Mouse (Mus musculus) stomach, embryonic 16.5 days (tissue): ENCODE results near the gene Gon4l. TPM values are rescaled to one million over a fixed set of nuclear protein-coding genes. Genes with fewer than 3 reads are reported as not detected.
"Not testable (repeated sequence)": the region's sequence is repeated elsewhere in the genome, so short reads cannot be mapped to it uniquely, and the experiment has no call there.

Experiments used
- ATAC-seq: fragments of 200-750 bp; cut with Nextera tagmentation; 2 replicates; pipeline ENCODE4 v1.8.0; 2017; ENCODE audit warnings: moderate number of reproducible peaks, moderate TSS enrichment; ENCODE audit not compliant: insufficient read depth, low FRiP score
- H3K27ac ChIP-seq: fragments of 300-500 bp; sonication (generic); 2 replicates; pipeline ENCODE4 v1.5.1; 2014; ENCODE audit warnings: low read length
- H3K27me3 ChIP-seq: fragments of 300-500 bp; sonication (generic); 2 replicates; pipeline ENCODE4 v1.6.1; 2014; ENCODE audit warnings: low read length, control low read depth, mixed read lengths; ENCODE audit not compliant: control insufficient read depth, insufficient read depth
- H3K36me3 ChIP-seq: fragments of 300-500 bp; sonication (generic); 2 replicates; pipeline ENCODE4 v1.6.1; 2014; ENCODE audit warnings: low read length; ENCODE audit not compliant: control insufficient read depth, insufficient read depth
- H3K4me1 ChIP-seq: fragments of 300-500 bp; sonication (generic); 2 replicates; pipeline ENCODE4 v1.6.1; 2014; ENCODE audit warnings: low read length, control low read depth, mixed read lengths; ENCODE audit not compliant: control insufficient read depth, insufficient read depth
- H3K4me2 ChIP-seq: fragments of 300-500 bp; sonication (generic); 2 replicates; pipeline ENCODE4 v1.6.1; 2014; ENCODE audit warnings: low read depth, low read length, mixed read lengths
- H3K4me3 ChIP-seq: fragments of 300-500 bp; sonication (generic); replicated peaks from 2 replicates; pipeline ENCODE4 v1.5.1; 2014; ENCODE audit warnings: mild to moderate bottlenecking, low read length
- H3K9ac ChIP-seq: fragments of 300-500 bp; sonication (generic); 2 replicates; pipeline ENCODE4 v1.6.1; 2014; ENCODE audit warnings: low read length
- H3K9me3 ChIP-seq: fragments of 300-500 bp; sonication (generic); replicated peaks from 2 replicates; pipeline ENCODE4 v1.6.1; 2016; ENCODE audit warnings: low read length, control low read depth; ENCODE audit not compliant: control insufficient read depth
- WGBS: fragments of 180-500 bp; shearing (Covaris S2); extraction: QIAGEN DNeasy Blood & Tissue Kit; methylation state at CpG from one replicate; pipeline ENCODE4 v1.1.7; 2014; 5-methylcytosine and 5-hydroxymethylcytosine counted together
- polyA plus RNA-seq: library from polyadenylated mRNA; unstranded; fragments of >200 nt; fragmentation: Nextera tagmentation; extraction: Ambion mirVana; gene quantifications from 2 replicates; pipeline ENCODE4 v1.2.1, GENCODE M21; 2015

Gon4l gene
- polyA plus RNA-seq, 1 experiment from 2014 or later = 9.1 TPM

- peak; percentile 54 for ATAC-seq
- H3K4me2 ChIP-seq = 0 out of 2 replicates have a peak overlapping the region, but pooled peaks have one; percentile 29
- WGBS = 4% methylated on average over 14 of the region's 14 CpGs
- not testable (repeated sequence) for H3K27ac ChIP-seq, H3K9me3 ChIP-seq, H3K36me3 ChIP-seq, H3K4me1 ChIP-seq, H3K9ac ChIP-seq, H3K4me3 ChIP-seq, H3K27me3 ChIP-seq
These were observed 2.6 kb upstream of the Gon4l start for GRCm38 (mm10) chr3:88832388-88832787.

GRCm38 (mm10) chr3:88849172-88849571 lies 14.1 kb downstream of the Gon4l start:
- no peaks in the 10 kb centered on the region for H3K27me3 ChIP-seq
- no peak overlapping the region for H3K27ac ChIP-seq
- no peak overlapping the region for H3K9ac ChIP-seq
- H3K4me1 ChIP-seq = no peaks in the 10 kb centered on the region
- no peaks in the 10 kb centered on the region for H3K9me3 ChIP-seq
- 88% methylated on average over 4 of the region's 4 CpGs for WGBS
- ATAC-seq = no peak
- H3K4me3 ChIP-seq = no peak overlapping the region
- H3K4me2 ChIP-seq = no peak overlapping the region
- H3K36me3 ChIP-seq = 0 out of 2 replicates have a peak, but pooled peaks cover 5% of the 10 kb centered on the region

GRCm38 (mm10) chr3:88855837-88856236 lies 20.8 kb downstream of the Gon4l start:
- H3K4me1 ChIP-seq = no peaks in the 10 kb centered on the region
- no peak overlapping the region for H3K27ac ChIP-seq
- H3K4me3 ChIP-seq = no peak overlapping the region
- WGBS = 79% methylated on average over 6 of the region's 6 CpGs
- peaks cover 23% of the 10 kb centered on the region for H3K36me3 ChIP-seq
- no peak overlapping the region for H3K9ac ChIP-seq
- H3K27me3 ChIP-seq = no peaks in the 10 kb centered on the region
- ATAC-seq = no peak
- H3K9me3 ChIP-seq = no peaks in the 10 kb centered on the region
- no peak overlapping the region for H3K4me2 ChIP-seq

- no peak for ATAC-seq
- WGBS = 90% methylated on average over 3 of the region's 3 CpGs
- no peak overlapping the region for H3K27ac ChIP-seq
- no peaks in the 10 kb centered on the region for H3K27me3 ChIP-seq
- no peaks in the 10 kb centered on the region for H3K9me3 ChIP-seq
- no peak overlapping the region for H3K4me3 ChIP-seq
- H3K9ac ChIP-seq = no peak overlapping the region
- H3K36me3 ChIP-seq = peaks cover 30% of the 10 kb centered on the region
- no peaks in the 10 kb centered on the region for H3K4me1 ChIP-seq
- no peak overlapping the region for H3K4me2 ChIP-seq
These were observed 27.1 kb downstream of the Gon4l start for GRCm38 (mm10) chr3:88862129-88862528.

- not testable (repeated sequence) for H3K9me3 ChIP-seq, H3K4me2 ChIP-seq, H3K4me3 ChIP-seq, ATAC-seq, H3K27me3 ChIP-seq, H3K27ac ChIP-seq, H3K4me1 ChIP-seq, H3K9ac ChIP-seq
- H3K36me3 ChIP-seq = peaks cover 13% of the 10 kb centered on the region
- no CpG with 5 or more reads among the region's 3 CpGs for WGBS
These were observed 31.7 kb downstream of the Gon4l start for GRCm38 (mm10) chr3:88866735-88867134.

GRCm38 (mm10) chr3:88867177-88867576 lies 32.1 kb downstream of the Gon4l start:
- not testable (repeated sequence) for H3K27me3 ChIP-seq, H3K4me3 ChIP-seq, H3K4me2 ChIP-seq, H3K27ac ChIP-seq, H3K4me1 ChIP-seq, ATAC-seq, H3K9me3 ChIP-seq, H3K9ac ChIP-seq
- no CpG with 5 or more reads among the region's 8 CpGs for WGBS
- peaks cover 11% of the 10 kb centered on the region for H3K36me3 ChIP-seq

GRCm38 (mm10) chr3:88868449-88868848 lies 33.4 kb downstream of the Gon4l start:
- not testable (repeated sequence) for H3K4me2 ChIP-seq, H3K9me3 ChIP-seq, H3K36me3 ChIP-seq, H3K4me3 ChIP-seq, H3K27ac ChIP-seq, ATAC-seq, H3K9ac ChIP-seq, H3K4me1 ChIP-seq, H3K27me3 ChIP-seq
- WGBS = 67% methylated on average over 1 of the region's 4 CpGs

- not testable (repeated sequence) for H3K4me1 ChIP-seq, H3K27ac ChIP-seq, H3K4me3 ChIP-seq, H3K27me3 ChIP-seq, H3K9me3 ChIP-seq, H3K36me3 ChIP-seq, H3K4me2 ChIP-seq, ATAC-seq, H3K9ac ChIP-seq
- 96% methylated on average over 4 of the region's 4 CpGs for WGBS
These were observed 47.5 kb downstream of the Gon4l start for GRCm38 (mm10) chr3:88882536-88882935.

- WGBS = 95% methylated on average over 7 of the region's 7 CpGs
- H3K9me3 ChIP-seq, H3K4me3 ChIP-seq, H3K36me3 ChIP-seq, H3K4me1 ChIP-seq, H3K27ac ChIP-seq, ATAC-seq, H3K27me3 ChIP-seq, H3K9ac ChIP-seq, H3K4me2 ChIP-seq: not testable (repeated sequence)
These were observed 58.0 kb downstream of the Gon4l start for GRCm38 (mm10) chr3:88893011-88893410.

GRCm38 (mm10) chr3:88904803-88905202 lies 69.8 kb downstream of the Gon4l start:
- 75% methylated on average over 3 of the region's 3 CpGs for WGBS
- no peak for ATAC-seq
- H3K9ac ChIP-seq = no peak overlapping the region
- H3K36me3 ChIP-seq = peaks cover 26% of the 10 kb centered on the region; the same call in 1 of the 2 replicates
- H3K9me3 ChIP-seq = no peaks in the 10 kb centered on the region
- H3K27ac ChIP-seq = no peak overlapping the region
- no peaks in the 10 kb centered on the region for H3K4me1 ChIP-seq
- no peaks in the 10 kb centered on the region for H3K27me3 ChIP-seq
- no peak overlapping the region for H3K4me3 ChIP-seq
- no peak overlapping the region for H3K4me2 ChIP-seq
